Mouse (Mus musculus): Measurements from ENCODE around the gene Vdr. TPM values are rescaled to one million over a fixed set of nuclear protein-coding genes. Genes with fewer than 3 reads are reported as not detected.

Vdr gene
- total RNA-seq, 2 experiments from 2014 or later, result 0.30 to 0.37 TPM

DNA sequence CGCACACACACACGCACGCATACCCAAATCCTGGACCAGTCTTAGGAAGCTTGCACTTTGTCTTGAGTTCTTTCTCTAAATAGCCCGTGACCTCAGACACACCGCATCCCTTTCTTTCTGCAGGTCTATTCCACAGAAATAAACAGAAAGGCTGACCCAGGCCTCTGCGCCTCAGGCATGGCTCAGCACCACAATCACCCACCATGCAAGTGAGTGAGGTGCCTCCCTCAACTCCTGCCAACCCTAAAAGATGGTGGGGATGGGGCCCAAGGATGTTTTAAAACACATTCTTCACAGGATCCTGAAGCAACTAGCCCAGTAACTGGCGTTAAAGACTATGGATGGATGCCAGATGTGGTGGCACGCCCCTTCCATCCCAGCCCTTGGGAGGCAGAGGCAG lies 83.0 kb downstream of the Vdr start:
- DNase-seq, result no peak

DNA sequence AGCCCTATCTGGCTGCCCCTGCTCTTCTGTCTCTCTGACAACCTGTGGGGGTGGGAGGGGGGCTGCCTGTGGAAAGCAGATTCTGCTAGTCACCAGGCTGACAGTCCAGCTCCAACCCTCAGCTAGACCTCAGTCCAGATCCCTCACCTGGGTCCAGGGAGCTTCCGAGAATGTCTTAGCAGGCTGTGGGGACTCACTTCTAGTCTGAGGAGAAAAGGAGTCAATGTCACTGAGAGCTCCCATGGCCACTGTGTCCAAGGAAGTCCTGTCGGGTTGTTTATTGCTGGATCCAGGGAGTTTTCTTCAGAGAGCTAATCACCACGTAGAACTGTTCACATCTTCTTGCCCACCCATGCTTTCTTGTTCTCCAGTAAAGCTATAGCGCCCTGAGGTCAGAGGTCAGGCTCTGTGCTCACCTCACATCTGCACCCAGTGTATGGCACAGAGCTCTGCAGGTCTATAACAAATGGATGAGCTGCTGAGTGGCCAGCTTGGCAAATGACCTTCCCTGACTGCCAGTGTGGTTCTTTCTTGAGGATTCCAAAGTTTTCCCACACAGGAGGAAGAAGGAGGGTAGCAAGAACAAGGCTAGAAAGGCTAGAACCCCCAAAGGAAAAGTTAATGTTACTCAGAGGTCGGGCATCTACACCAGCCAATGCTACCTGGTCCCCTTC lies 83.7 kb downstream of the Vdr start:
- no peak for DNase-seq

DNA sequence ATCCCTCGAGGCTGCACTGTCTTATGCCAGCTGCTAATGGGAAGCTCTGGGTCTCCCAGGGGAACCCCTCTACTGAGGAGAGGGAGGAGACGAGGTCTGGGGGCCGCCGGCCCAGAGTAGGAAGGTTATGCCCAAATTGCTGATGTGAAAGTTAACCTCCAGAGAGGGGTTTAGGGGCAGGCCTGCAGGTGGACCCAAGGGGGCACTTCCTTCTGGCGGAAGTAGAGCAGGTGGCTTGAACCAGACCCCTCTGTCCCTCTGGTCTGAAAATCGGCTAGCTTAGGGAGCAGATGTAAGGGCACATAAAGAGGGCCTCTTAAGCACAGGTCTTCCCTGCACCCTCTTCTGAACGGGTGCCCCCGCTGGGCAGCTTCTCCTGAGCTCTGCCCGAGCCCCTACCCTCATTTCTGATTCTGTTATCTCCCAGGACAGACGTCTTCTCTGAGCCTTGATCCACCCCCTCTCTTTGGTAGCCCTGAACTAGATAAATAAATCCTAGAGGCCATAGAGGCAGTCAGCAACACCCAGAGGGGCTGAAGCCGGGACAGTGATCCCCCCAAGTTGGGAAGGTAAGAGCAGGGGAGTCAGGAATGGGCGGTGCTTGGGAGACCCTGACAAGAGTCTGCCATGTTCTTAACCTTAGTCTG lies 84.4 kb downstream of the Vdr start:
- no peak for DNase-seq

DNA sequence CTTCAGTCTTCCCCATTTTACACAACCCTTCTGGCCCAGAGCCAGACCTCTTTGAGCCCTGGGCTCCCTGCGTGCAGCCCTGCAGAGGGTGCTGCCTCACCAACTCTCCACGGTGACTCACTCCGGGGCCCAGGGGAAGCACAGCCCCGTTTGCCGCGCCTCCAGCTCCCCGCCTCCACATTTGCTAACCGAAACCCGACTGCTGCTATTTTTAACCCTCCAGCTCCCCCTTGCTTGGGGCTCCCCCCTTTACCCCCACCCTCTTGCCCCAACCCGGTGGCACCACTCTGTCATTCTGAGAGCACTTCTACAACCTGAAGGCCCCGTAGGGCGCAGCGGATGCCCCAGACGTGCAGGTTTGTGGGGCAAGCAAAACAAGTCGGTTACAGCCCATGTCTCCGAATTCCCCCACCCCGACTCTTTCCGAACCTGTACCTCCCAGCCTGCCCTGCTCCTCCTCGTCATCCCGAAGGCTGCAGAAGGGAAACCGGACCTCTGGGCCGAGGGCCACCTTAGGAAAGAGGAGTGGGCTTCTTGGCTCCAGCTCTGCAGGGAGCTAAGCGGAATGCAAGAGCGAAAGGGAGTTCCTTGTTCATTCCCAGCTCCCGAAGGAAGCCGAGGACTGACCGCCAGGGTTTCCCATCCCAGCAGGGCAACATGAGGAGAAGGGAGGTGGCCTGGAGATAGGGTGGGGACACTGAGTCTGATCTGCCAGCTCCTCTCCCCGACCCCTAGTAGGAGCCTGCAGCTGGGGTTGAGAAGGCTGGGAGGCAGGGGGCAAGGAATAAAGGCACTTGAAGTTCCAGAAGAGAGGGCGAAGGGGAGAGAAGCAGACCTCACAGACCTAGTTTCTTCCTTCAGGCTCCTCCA lies 85.1 kb downstream of the Vdr start:
- DNase-seq, result peak; percentile 61 to 67

DNA sequence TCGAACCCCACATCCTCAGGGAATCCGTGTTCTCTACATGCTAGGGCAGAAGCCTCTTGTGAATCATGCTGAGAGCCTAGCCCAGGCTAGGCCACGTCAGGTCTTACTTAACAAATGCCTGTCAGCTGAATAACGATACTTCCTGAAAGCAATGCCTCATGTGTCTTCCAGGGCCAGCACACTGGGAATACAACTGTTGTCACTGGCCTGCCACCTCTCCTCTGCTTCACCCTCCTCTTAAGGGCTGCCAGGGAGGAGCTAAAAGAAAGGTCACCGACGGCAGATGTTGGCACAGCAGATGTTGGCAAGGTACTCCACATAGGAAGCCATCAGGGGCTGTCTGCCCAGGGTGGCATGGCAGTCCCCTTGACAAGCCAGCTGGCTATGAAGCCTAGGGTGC lies 86.4 kb downstream of the Vdr start:
- DNase-seq, result no peak

DNA sequence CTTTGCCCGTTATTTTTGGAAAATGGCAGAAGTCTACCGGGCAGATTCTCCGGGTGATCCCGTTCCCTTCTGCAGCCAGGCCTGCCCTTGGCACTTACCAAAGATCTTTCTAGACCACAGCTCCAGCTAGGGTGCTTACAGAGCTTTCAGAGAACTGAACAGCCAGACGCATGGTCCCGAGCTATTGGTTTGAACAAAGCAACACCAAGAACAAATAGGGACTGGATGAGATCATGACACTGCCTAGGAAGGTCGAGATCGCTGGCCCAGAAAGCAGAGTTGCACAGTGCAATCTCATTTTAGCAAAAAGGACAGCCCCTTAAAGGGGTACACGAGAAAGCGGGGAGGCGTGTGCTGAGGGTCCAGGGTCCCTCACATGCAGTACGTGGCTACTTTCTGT lies 87.0 kb downstream of the Vdr start:
- DNase-seq, result no peak

DNA sequence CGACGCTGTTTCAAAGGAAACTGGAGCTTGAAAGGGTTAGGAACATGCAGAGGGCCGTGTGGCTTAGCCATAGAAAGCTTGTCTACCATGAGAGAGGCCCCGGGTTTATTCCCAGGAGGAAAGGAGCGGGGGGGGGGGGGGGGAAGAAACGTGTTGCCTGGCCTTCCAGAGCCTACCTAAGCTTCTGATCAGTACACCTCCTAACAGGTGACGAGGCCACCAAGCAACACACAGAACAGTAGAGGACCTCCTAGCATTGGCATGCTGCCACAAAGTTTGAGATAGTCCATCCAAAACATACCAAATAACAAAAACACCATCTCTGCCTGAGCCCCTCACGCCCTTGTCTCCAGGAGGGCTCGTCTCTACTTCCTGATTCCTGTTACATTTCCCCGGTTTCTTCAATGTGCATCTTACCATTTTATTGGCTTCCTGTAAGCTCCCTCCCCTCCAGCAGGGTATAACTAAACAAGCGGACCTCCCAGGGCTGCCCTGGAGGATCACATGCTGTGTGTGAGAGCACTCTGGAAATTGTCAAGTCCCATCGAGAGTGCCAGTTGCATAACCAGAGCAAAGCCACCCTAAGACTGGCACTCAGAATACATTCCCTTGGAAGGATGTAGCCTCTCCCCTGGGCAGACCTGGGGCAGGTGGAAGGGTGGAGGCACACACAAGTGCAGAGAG lies 87.7 kb downstream of the Vdr start:
- no peak for DNase-seq

DNA sequence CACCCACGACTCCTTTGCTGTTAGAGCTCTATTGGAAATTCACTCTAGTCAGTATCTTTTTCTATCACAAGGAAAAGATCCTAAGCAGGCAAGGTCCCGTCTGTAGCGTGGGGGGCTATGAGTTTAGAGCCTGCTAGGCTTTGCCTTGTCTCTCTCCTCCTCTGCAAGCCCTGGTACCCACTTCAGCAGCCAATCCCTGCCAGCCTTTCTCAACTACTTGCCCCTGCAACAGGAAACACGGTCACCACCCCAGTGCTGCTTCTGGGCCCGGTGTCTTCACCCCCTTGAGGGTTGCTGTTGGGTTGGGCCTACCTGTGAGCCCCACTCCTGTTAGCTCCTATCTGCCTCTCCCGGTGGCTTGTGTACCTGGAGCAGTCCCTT lies 88.5 kb downstream of the Vdr start:
- DNase-seq, result no peak

DNA sequence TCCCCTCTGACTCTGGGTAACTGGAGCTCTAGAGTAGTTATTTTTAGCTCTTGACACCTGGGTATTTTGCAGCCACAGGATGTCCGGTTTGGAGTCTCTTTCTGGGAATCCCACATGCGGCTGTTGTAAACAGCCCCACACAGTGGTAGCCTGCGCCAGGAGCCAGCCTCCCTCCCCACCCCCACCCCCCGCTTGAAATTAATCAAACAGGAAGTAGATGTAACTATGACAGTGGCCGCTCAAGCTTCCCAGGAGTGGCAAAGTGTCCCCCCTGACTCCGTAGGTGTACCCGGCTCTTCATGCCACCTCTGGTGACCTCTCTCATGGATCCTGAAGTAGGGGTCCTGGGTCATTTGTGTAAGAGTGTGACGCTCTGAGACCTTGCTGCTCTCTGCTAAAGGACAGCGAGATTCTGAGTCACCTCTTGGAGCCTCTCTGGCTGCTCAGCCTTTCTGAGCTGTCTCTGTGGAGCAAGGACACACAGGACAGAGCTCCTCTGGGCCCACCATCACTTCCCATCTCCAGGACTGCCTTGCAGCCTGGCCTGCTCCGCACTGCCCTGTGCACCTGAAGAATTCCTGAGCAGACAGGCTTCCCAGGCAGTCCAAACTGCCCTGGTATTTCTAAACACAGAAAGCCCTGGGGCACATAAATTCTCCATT lies 89.0 kb downstream of the Vdr start:
- no peak for DNase-seq

DNA sequence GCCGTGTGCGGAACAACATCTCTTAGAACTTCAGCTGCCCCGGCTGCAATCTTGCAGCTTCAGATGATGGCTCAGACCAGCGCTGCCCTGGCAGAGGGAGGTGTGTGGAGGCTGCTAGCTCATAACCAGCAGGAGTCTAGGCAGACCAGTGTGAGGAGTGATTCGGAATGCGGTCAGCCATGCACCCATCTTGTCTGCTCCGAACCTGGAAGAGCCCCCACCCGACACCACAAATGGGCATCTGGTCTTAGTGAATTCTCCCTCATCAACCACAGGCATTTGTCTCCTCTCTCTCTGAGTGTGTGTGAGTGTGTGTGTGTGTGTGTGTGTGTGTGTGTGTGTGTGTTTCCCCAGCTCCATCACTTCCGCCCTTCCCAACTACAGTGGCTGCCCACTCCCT lies 90.5 kb downstream of the Vdr start:
- no peak for DNase-seq

DNA sequence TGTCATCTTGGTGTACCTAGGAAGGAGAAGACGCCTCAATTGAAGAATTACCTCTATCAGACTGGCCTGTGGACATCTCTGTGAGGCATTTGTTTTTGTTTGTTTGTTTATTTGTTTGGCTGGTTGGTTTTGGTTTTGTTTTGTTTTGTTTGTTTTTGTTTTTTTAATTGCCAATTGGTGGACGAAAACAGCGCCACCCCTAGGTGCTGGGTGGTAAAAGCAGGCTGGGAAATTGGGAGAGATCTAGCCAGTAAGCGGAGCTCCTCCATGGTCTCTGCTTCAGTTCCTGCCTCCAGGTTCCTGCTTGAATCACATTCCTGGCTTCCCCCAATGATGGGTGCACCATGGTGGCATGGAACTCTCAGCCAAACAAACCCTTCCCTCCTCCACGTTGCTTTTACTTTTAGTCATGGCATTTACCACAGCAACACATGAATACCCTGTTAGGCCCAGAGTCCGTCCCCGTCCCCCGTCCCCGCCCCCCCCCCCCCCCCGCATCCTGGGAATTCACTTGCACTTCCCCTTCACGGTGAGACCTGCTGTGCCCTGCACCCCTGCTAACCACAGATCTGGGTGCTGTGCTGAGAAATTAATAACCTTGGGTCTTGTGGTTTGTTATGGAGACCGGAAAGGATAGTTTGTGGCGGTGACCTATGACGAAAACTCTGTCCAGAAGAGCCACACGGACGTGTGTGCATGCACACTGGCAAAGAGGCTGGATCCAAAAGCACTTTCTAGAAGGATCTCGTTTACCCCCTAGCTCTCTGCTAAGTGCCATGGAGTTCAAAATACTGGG lies 94.0 kb downstream of the Vdr start:
- no peak for DNase-seq

DNA sequence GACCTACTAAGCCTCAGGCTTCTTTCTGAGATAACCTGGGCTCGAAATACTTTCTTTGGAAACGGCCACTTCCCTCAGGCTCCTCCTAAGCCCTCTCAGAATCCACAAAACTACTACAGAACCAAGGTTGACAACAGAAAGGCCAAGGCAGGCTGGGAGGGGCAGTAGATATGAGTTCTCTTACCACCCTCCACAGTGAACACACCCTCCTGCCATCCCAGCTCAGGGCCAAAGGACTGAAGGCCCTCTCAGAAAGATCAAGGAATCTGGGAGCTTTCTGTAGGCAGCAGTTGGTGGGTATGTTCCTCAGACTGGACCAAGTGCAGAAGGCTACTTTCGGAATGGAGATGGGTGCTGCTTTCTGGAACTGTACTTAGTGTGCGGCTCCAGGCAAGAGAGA lies 95.2 kb downstream of the Vdr start:
- no peak for DNase-seq

DNA sequence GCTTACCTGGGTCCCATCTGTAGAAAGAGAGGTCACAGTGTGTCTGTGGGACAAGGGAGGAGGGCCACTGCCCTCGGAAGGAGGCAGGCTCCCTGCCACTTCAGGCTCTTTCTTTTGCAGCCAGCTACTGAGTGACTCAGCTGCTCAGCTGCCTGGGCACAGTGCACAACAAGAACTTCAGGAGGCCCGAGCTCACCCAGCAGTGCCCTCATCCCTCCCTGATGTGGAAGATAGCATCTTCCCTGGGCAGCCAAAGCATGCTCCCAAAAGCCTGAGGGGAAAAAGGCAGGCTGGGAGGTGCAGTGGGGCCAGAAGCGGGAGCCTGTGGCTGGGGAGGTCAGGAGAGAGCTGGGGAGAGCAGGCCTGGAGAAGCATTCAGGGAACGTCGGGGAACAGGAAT lies 95.7 kb downstream of the Vdr start:
- DNase-seq, result no peak

DNA sequence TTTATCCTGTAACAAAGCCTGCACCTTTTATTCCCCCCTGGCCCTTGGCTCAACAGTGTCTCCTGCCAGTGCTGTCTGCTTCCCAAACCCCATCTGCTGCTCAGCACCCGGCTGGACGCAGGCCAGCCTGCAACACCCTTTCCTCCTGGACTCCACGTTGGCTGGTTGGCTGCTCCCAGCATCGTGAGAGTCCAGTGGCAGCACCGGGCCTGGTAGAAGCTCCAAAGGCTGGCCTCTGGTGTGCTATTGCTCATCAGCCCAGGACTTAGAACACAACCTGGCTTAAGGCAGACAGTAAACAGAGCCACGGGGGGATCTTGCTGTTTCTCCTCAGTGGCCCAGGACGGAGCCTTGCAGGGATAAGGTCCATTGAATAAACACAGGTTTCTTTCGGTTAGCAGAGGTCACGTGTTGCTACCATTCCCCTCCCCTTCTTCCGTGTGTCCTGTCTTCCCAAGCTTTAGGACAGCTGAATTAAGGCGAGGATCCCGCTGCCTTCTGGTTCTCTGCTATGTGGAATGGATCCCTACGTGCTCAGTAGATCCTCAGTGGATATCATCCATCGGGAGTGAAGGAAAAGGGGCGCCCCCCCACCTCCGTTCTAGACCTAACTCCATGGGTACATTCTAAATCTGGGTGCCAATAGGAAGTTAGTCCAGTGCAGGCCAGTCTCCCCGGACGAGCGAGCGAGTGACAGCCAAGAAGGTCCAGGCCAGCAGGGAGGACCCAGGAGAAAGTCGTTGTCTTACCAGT lies 96.8 kb downstream of the Vdr start:
- DNase-seq, result no peak

DNA sequence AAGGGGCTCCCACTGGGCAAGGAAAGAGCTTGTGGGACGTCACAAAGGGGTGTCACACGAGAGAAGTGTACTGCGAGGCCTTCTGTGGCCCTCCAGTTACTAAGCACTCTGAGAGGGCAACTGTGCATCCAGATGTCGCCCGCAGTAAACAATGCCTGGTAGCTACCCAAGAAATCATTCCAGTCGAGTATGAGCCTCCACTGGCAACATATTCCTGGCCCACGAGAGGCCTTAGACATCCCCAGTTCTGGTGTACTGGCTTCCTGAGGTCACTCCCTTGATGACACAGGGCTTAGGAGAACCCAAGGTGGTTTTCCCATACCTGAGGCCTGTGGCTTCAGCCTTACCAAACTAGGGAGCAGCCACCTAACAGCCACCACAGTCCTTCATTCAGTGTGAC lies 97.6 kb downstream of the Vdr start:
- DNase-seq, result no peak

DNA sequence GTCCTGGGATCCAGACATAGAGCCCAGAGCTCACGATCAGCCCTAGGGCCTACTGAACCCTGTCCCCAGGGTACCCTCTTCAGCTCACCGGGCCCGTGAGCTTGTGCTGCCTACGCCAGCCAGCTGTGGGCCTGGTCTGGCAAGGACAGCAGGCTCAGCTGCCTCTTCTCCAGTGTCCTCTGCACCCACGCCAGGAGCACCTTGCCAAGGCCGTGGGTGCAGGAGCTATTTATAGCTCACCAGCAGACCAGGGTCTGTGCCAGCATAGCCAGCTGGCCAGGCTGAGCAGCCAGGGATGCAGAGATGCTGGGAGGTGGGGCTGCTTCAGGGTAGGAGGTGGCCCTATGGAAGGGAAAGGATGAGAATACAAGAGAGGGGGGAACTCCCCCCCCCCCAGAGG lies 98.3 kb downstream of the Vdr start:
- DNase-seq, result peak; percentile 75 to 83

DNA sequence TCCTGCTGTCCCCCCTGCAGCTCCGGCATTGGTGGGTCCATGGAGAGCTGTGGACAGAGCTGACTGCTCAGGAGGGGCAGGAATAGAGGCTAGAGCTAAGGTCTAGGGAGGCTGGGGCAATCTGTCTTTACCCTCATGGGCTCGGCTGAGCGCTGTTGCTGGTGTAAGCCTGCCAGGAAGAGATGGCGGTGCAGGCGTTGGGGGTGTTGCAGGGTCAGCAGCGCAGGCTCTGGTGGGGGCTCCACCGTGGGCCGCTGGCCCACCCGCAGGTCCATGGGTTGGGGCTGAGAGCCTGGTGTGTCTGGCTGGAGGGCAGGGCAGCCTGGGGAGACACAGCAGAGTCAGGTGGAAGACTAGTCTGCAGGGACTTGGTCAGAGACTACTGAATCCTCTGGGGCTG lies 99.1 kb downstream of the Vdr start:
- no peak for DNase-seq

DNA sequence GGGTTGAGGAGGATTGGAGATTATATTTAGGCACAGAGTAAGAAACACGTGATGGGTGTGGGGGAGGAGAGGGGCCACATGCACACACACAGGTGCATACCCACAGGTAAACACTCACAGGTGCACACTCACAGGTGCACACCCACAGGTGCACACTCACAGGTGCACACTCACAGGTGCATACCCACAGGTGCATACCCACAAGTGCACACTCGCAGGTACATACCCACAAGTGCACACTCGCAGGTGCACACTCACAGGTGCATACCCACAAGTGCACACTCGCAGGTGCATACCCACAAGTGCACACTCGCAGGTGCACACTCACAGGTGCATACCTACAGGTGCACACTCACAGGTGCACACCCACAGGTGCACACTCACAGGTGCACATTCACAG lies 100.0 kb downstream of the Vdr start:
- DNase-seq, result no peak

DNA sequence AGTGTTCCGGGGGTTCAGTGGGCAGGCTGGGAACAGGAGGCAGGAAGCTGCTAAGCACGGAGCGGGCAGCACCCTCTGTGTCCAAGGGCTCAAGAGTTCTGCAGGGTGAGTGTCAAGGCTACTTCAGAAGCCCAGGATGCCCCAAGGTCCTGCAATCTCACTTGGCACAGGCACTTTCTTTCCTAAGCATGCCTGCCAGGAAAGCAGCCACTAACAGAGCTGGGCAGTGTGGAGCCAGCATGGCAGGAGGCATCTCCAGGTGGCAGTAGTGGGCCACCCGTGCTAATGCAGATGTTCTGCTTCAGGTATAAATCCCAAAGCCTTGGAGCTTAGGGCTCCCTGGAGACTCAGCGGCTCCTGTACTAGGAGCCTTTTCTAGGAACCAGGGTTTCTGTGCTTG lies 100.5 kb downstream of the Vdr start:
- no peak for DNase-seq

DNA sequence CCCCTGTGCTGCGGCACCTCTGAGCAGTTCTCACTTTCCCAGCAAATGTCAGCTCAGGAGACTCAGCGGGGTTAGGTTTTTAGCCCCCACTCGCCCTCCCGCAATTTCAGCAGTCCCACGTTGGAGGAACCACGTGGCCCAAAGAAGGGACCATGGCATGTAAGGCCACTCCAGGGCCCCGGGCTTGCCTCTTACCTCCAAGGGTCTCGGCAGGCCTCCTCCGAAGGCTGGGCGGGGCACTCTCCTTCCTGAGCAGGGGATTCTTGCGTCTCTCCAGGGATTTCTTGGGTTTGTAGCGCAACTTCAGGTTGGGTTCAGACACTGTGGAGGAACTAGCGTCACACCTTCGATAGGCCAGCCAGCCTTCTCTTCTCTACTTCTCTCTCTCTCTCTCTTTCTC lies 101.2 kb downstream of the Vdr start:
- no peak for DNase-seq

DNA sequence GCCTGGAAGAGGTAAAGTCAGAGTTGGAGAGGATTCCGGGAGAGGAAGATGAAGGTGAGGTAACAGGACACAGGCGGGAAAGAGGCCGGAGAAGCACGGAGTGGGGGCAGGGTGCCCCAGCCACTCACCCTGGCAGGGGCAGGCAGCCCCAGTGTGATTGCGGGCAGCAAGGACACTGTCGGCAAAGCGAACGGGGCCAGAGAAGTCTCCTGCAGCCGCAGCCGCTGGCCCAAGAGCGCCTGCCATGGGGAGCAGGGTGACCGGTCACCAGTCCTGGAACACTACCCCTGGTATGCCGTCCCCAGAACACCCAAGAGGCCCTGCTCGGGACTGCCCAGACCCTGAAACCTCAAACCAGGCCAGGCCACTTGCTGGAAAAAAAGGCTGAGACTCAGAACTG lies 101.9 kb downstream of the Vdr start:
- no peak for DNase-seq

All from layer of hippocampus, postnatal 36 days (tissue).